25 mouse cellular contexts compared by ENCODE assay signal in genomic region chr19:7633021-7633420, GRCm38 (mm10). TPM values are rescaled to one million over a fixed set of nuclear protein-coding genes. Genes with fewer than 3 reads are reported as not detected.
DNase-seq lines count a peak whose midpoint lies in the region; ATAC-seq and TF ChIP-seq lines count a peak whose summit lies in the region.
"Had no signal": no experiment of that assay in that cellular context is flagged by ENCODE, and none has a peak within 500 bp of the region (broad histone marks: within the 10 kb centered on the region; RNA-seq: fewer than 3 reads in every experiment).

No protein-coding gene starts in this region.

- no peak for TF ChIP-seq POLR2A in kidney, adult 2 months (IDR thresholded peaks at IDR 0.05; ENCODE audit: low read depth, low read length)

- H3K4me3 ChIP-seq in kidney, adult 2 months (ENCODE audit: insufficient read depth, low read depth, low read length) = no peak overlapping the region
- no peak overlapping the region for H3K4me3 ChIP-seq in kidney, embryonic 16.5 days (ENCODE audit: low read length)
- no peak overlapping the region for H3K4me3 ChIP-seq in midbrain, embryonic 11.5 days (ENCODE audit: low read depth, low read length)
- H3K4me3 ChIP-seq in midbrain, embryonic 16.5 days (ENCODE audit: low read depth, low read length) = no peak overlapping the region
- H3K4me3 ChIP-seq: embryonic facial prominence, embryonic 13.5 days; embryonic facial prominence, embryonic 15.5 days; erythroblast, embryonic 14.5 days; forebrain, embryonic 10.5 days; forebrain, embryonic 12.5 days had no signal

- H3K9ac ChIP-seq in kidney, embryonic 16.5 days (replicated peaks; ENCODE audit: low read length) = no peak overlapping the region
- H3K9ac ChIP-seq in midbrain, embryonic 11.5 days (ENCODE audit: low read length) = no peak overlapping the region
- H3K9ac ChIP-seq in midbrain, embryonic 16.5 days (ENCODE audit: low read depth, low read length) = no peak overlapping the region
- H3K9ac ChIP-seq: embryonic facial prominence, embryonic 13.5 days; embryonic facial prominence, embryonic 15.5 days; forebrain, embryonic 12.5 days had no signal

- no peaks in the 10 kb centered on the region for H3K36me3 ChIP-seq in kidney, adult 2 months (ENCODE audit: control insufficient read depth, insufficient read depth, low read length)
- no peaks in the 10 kb centered on the region for H3K36me3 ChIP-seq in kidney, embryonic 16.5 days (ENCODE audit: insufficient read depth, low read length)
- no peaks in the 10 kb centered on the region for H3K36me3 ChIP-seq in midbrain, embryonic 11.5 days (ENCODE audit: control insufficient read depth, insufficient read depth, low read length)
- H3K36me3 ChIP-seq in midbrain, embryonic 16.5 days (ENCODE audit: control insufficient read depth, insufficient read depth, low read length) = no peaks in the 10 kb centered on the region
- H3K36me3 ChIP-seq: embryonic facial prominence, embryonic 13.5 days; embryonic facial prominence, embryonic 15.5 days; forebrain, embryonic 10.5 days; forebrain, embryonic 12.5 days had no signal

- peak; percentile 68 for DNase-seq in kidney, adult 2 months
- DNase-seq in kidney, postnatal 10 days = no peak
- DNase-seq in kidney, postnatal 14 days = no peak
- peak; percentile 26 for DNase-seq in midbrain, embryonic 11.5 days (ENCODE audit: low spot score, missing footprints)
- DNase-seq: adrenal gland, adult 2 months; adrenal gland, postnatal 10 days; adrenal gland, postnatal 25 days; cerebellum, adult 11 months; cerebellum, adult 18-20 months; cerebellum, adult 8-10 months; cerebellum, adult 9-11 months; cerebellum, postnatal 14 days; cerebellum, postnatal 36 days; embryo, embryonic 11 days had no signal

- H3K4me1 ChIP-seq in kidney, adult 2 months (ENCODE audit: control insufficient read depth, insufficient read depth, low read length) = no peaks in the 10 kb centered on the region; the same call in 1 of the 2 replicates
- H3K4me1 ChIP-seq in kidney, embryonic 16.5 days (ENCODE audit: insufficient read depth, low read length) = no peaks in the 10 kb centered on the region
- no peaks in the 10 kb centered on the region for H3K4me1 ChIP-seq in midbrain, embryonic 11.5 days (ENCODE audit: control insufficient read depth, insufficient read depth, low read length)
- H3K4me1 ChIP-seq in midbrain, embryonic 16.5 days (ENCODE audit: control insufficient read depth, insufficient read depth, low read length) = no peaks in the 10 kb centered on the region
- H3K4me1 ChIP-seq: embryonic facial prominence, embryonic 13.5 days; embryonic facial prominence, embryonic 15.5 days; forebrain, embryonic 10.5 days; forebrain, embryonic 12.5 days had no signal

- H3K27me3 ChIP-seq in kidney, adult 2 months (replicated peaks; ENCODE audit: control insufficient read depth, insufficient read depth, low read length) = no peaks in the 10 kb centered on the region
- no peaks in the 10 kb centered on the region for H3K27me3 ChIP-seq in kidney, embryonic 16.5 days (ENCODE audit: insufficient read depth, low read length)
- H3K27me3 ChIP-seq in midbrain, embryonic 11.5 days (ENCODE audit: control insufficient read depth, insufficient read depth, low read length) = no peaks in the 10 kb centered on the region
- no peaks in the 10 kb centered on the region for H3K27me3 ChIP-seq in midbrain, embryonic 16.5 days (ENCODE audit: control insufficient read depth, insufficient read depth, low read depth, low read length)
- H3K27me3 ChIP-seq: embryonic facial prominence, embryonic 13.5 days; embryonic facial prominence, embryonic 15.5 days; forebrain, embryonic 12.5 days had no signal

- no peak overlapping the region for H3K27ac ChIP-seq in kidney, adult 2 months (ENCODE audit: insufficient read depth, low read depth, low read length)
- no peak overlapping the region for H3K27ac ChIP-seq in kidney, embryonic 16.5 days (ENCODE audit: low read length)
- H3K27ac ChIP-seq in midbrain, embryonic 11.5 days (ENCODE audit: low read depth, low read length) = no peak overlapping the region
- H3K27ac ChIP-seq in midbrain, embryonic 16.5 days (ENCODE audit: low read length) = no peak overlapping the region
- H3K27ac ChIP-seq: embryonic facial prominence, embryonic 13.5 days; embryonic facial prominence, embryonic 15.5 days; forebrain, embryonic 10.5 days; forebrain, embryonic 12.5 days had no signal

- ATAC-seq in kidney, embryonic 16.5 days (ENCODE audit: low FRiP score, low TSS enrichment) = 0 out of 2 replicates have a peak, but pooled peaks have one; percentile 42
- no peak for ATAC-seq in midbrain, embryonic 11.5 days (ENCODE audit: low FRiP score)
- no peak for ATAC-seq in midbrain, embryonic 16.5 days
- ATAC-seq: forebrain, embryonic 14.5 days had no signal

- no peaks in the 10 kb centered on the region for H3K9me3 ChIP-seq in kidney, embryonic 16.5 days (ENCODE audit: low read length)
- no peaks in the 10 kb centered on the region for H3K9me3 ChIP-seq in midbrain, embryonic 11.5 days (ENCODE audit: control insufficient read depth, low read length)
- H3K9me3 ChIP-seq in midbrain, embryonic 16.5 days (replicated peaks; ENCODE audit: control insufficient read depth, low read length, poor library complexity, severe bottlenecking) = no peaks in the 10 kb centered on the region
- H3K9me3 ChIP-seq: embryonic facial prominence, embryonic 13.5 days; embryonic facial prominence, embryonic 15.5 days; forebrain, embryonic 10.5 days; forebrain, embryonic 12.5 days had no signal

- H3K4me2 ChIP-seq in kidney, embryonic 16.5 days (replicated peaks; ENCODE audit: low read depth, low read length) = no peak overlapping the region
- H3K4me2 ChIP-seq in midbrain, embryonic 11.5 days = no peak overlapping the region
- no peak overlapping the region for H3K4me2 ChIP-seq in midbrain, embryonic 16.5 days (ENCODE audit: low read length)
- H3K4me2 ChIP-seq: embryonic facial prominence, embryonic 13.5 days; embryonic facial prominence, embryonic 15.5 days; forebrain, embryonic 12.5 days had no signal

- no peak for TF ChIP-seq CTCF in kidney, adult 2 months (conservative IDR thresholded peaks at IDR 0.05; ENCODE audit: insufficient read depth, insufficient read length, low read depth, low read length)

RNA-seq across cellular contexts. Expression of gene Hrasls5, which starts 20.7 kb away (rescaled TPM):
- 0.42 and 1.4 TPM in 2 replicates for polyA plus RNA-seq in kidney, adult 2 months (2012; rRNA removed)
- polyA plus RNA-seq in kidney, embryonic 16.5 days (2015; fragmentation: Nextera tagmentation; extraction: Ambion mirVana) = 0.41 TPM in 1 of 2 replicates, not detected in the other
- polyA plus RNA-seq in midbrain, embryonic 11.5 days (2014; fragmentation: Nextera tagmentation; extraction: Ambion mirVana) = not detected in 2 replicates
- not detected in 2 replicates for polyA plus RNA-seq in midbrain, embryonic 16.5 days (2015; fragmentation: Nextera tagmentation; extraction: Ambion mirVana)
- polyA plus RNA-seq: adrenal gland, adult 2 months; brain, embryonic 14.5 days; C2C12; embryonic facial prominence, embryonic 11.5 days; embryonic facial prominence, embryonic 13.5 days; erythroblast, embryonic 14.5 days; forebrain, embryonic 10.5 days; forebrain, embryonic 12.5 days; forebrain, embryonic 14.5 days had no signal

RNA-seq across cellular contexts. Expression of gene Lgals12, which starts 26.0 kb away (rescaled TPM):
- polyA plus RNA-seq in kidney, adult 2 months (2012; rRNA removed) = 5.1 and 5.3 TPM in 2 replicates
- 1.6 and 2.3 TPM in 2 replicates for polyA plus RNA-seq in kidney, embryonic 16.5 days (2015; fragmentation: Nextera tagmentation; extraction: Ambion mirVana)
- polyA plus RNA-seq in midbrain, embryonic 11.5 days (2014; fragmentation: Nextera tagmentation; extraction: Ambion mirVana) = not detected in 2 replicates
- 0.17 and 0.26 TPM in 2 replicates for polyA plus RNA-seq in midbrain, embryonic 16.5 days (2015; fragmentation: Nextera tagmentation; extraction: Ambion mirVana)
- polyA plus RNA-seq: C2C12; erythroblast, embryonic 14.5 days had no signal

Comparison
In these comparisons a context has a peak if more than half of its experiments do, and no peak if none do; other contexts are left out.
1. DNase-seq: peak in kidney, adult 2 months (single experiment) and midbrain, embryonic 11.5 days (single experiment); none in kidney, postnatal 10 days (single experiment) and kidney, postnatal 14 days (single experiment).